Mouse (Mus musculus) MEL (cell line): ENCODE measurements around the gene Slc25a33. TPM values are rescaled to one million over a fixed set of nuclear protein-coding genes. Genes with fewer than 3 reads are reported as not detected.
A peak's percentile ranks its signal among the peaks of the same experiment; 100 is the strongest.

ENCODE experiments used
- DNase-seq: peaks from one replicate; pipeline ENCODE4 v3.0.0; 2011; ENCODE audit warnings: low read depth, low spot score
- H3K27ac ChIP-seq: 2 replicates; pipeline ENCODE4 v1.5.1; 2012; ENCODE audit warnings: low read depth, mild to moderate bottlenecking, control low read depth, low read length, moderate library complexity; ENCODE audit not compliant: control insufficient read depth
- H3K27me3 ChIP-seq, 2 experiments: fragments of 150-350 bp in 1 of 2; sonication (generic) in 1 of 2; 2 replicates each; pipeline ENCODE4 v1.6.1; 2012; ENCODE audit warnings: low read length in 2 of 2, mild to moderate bottlenecking in 2 of 2, improper control_type of control experiment in 1 of 2, moderate library complexity in 1 of 2; ENCODE audit not compliant: insufficient read depth in 2 of 2, control insufficient read depth in 1 of 2
- H3K36me3 ChIP-seq, 2 experiments: 2 replicates each; pipeline ENCODE4 v1.6.1; 2012 to 2014; ENCODE audit warnings: low read length in 2 of 2, improper control_type of control experiment in 1 of 2, inconsistent platforms in 1 of 2, mild to moderate bottlenecking in 1 of 2; ENCODE audit not compliant: insufficient read depth in 2 of 2, control insufficient read depth in 1 of 2
- H3K4me1 ChIP-seq, 2 experiments: fragments of 150-350 bp in 1 of 2; sonication (generic) in 1 of 2; 2 replicates each; pipeline ENCODE4 v1.6.1; 2012; ENCODE audit warnings: low read length in 2 of 2, improper control_type of control experiment in 1 of 2, mild to moderate bottlenecking in 1 of 2; ENCODE audit not compliant: insufficient read depth in 2 of 2, control insufficient read depth in 1 of 2
- H3K4me3 ChIP-seq, 2 experiments: fragments of 150-350 bp in 1 of 2; sonication (generic) in 1 of 2; 2 replicates each; pipeline ENCODE4 v1.5.1; 2012; ENCODE audit warnings: low read depth in 2 of 2, low read length in 2 of 2, mild to moderate bottlenecking in 2 of 2, moderate library complexity in 2 of 2, control low read depth in 1 of 2, improper control_type of control experiment in 1 of 2; ENCODE audit not compliant: control insufficient read depth in 1 of 2, insufficient read depth in 1 of 2
- H3K79me2 ChIP-seq: 2 replicates; pipeline ENCODE4 v1.6.1; 2012; ENCODE audit warnings: mild to moderate bottlenecking, low read length, moderate library complexity; ENCODE audit not compliant: control insufficient read depth, poor library complexity, insufficient read depth
- H3K9ac ChIP-seq: 2 replicates; pipeline ENCODE4 v1.6.1; 2012; ENCODE audit warnings: low read depth, mild to moderate bottlenecking, control low read depth, low read length, moderate library complexity; ENCODE audit not compliant: control insufficient read depth, poor library complexity, severe bottlenecking
- H3K9me3 ChIP-seq: fragments of 150-350 bp; sonication (generic); replicated peaks from 2 replicates; pipeline ENCODE4 v1.6.1; 2012; ENCODE audit warnings: mild to moderate bottlenecking, low read length, improper control_type of control experiment, moderate library complexity; ENCODE audit not compliant: insufficient read depth
- CHD1 ChIP-seq: IDR thresholded peaks from 2 replicates; pipeline ENCODE4 v1.6.1; 2012; ENCODE audit warnings: low read depth, mild to moderate bottlenecking, inconsistent platforms, low read length, improper control_type of control experiment
- CHD2 ChIP-seq: IDR thresholded peaks from 2 replicates; pipeline ENCODE4 v1.6.1; 2011; ENCODE audit warnings: low read length, improper control_type of control experiment
- CTCF ChIP-seq, 3 experiments: IDR thresholded peaks in 2 of 3; conservative IDR thresholded peaks in 1 of 3; 2 replicates each; pipeline ENCODE4 v1.5.1; 2011 to 2012; ENCODE audit warnings: low read length in 3 of 3, low read depth in 2 of 3, mild to moderate bottlenecking in 2 of 3, improper control_type of control experiment in 1 of 3, inconsistent platforms in 1 of 3, mixed read lengths in 1 of 3, moderate library complexity in 1 of 3; ENCODE audit not compliant: control insufficient read depth in 1 of 3, insufficient read depth in 1 of 3, poor library complexity in 1 of 3, severe bottlenecking in 1 of 3
- EP300 ChIP-seq, 2 experiments: IDR thresholded peaks; 2 replicates each; pipeline ENCODE4 v1.6.1; 2011; ENCODE audit warnings: improper control_type of control experiment in 2 of 2, low read length in 2 of 2, low read depth in 1 of 2, mild to moderate bottlenecking in 1 of 2
- ETS1 ChIP-seq: IDR thresholded peaks from 2 replicates; pipeline ENCODE4 v1.6.1; 2012; ENCODE audit warnings: low read depth, mild to moderate bottlenecking, inconsistent platforms, low read length, improper control_type of control experiment, moderate library complexity
- GATA1 ChIP-seq: IDR thresholded peaks from 2 replicates; pipeline ENCODE4 v1.6.1; 2011; ENCODE audit warnings: low read depth, low read length, improper control_type of control experiment
- HCFC1 ChIP-seq: IDR thresholded peaks from 2 replicates; pipeline ENCODE4 v1.6.1; 2012; ENCODE audit warnings: low read depth, mild to moderate bottlenecking, inconsistent platforms, low read length, improper control_type of control experiment, moderate library complexity
- MAX ChIP-seq: IDR thresholded peaks from 2 replicates; pipeline ENCODE4 v1.6.1; 2011; ENCODE audit warnings: low read length, improper control_type of control experiment
- MAZ ChIP-seq: IDR thresholded peaks from 2 replicates; pipeline ENCODE4 v1.6.1; 2012; ENCODE audit warnings: low read depth, mild to moderate bottlenecking, inconsistent platforms, low read length, improper control_type of control experiment
- NRF1 ChIP-seq: IDR thresholded peaks from 2 replicates; pipeline ENCODE4 v1.6.1; 2014; ENCODE audit warnings: low read depth, mild to moderate bottlenecking, inconsistent platforms, low read length, improper control_type of control experiment, moderate library complexity; ENCODE audit not compliant: poor library complexity, insufficient read depth, severe bottlenecking
- POLR2A ChIP-seq, 2 experiments: IDR thresholded peaks; 2 replicates each; pipeline ENCODE4 v1.6.1; 2011 to 2012; ENCODE audit warnings: low read length in 2 of 2, mild to moderate bottlenecking in 2 of 2, control low read depth in 1 of 2, improper control_type of control experiment in 1 of 2, low read depth in 1 of 2, moderate library complexity in 1 of 2; ENCODE audit not compliant: control insufficient read depth in 1 of 2, insufficient read depth in 1 of 2, poor library complexity in 1 of 2
- RAD21 ChIP-seq: IDR thresholded peaks from 2 replicates; pipeline ENCODE4 v1.6.1; 2011; ENCODE audit warnings: mild to moderate bottlenecking, low read depth, low read length, improper control_type of control experiment
- SMC3 ChIP-seq: IDR thresholded peaks from 2 replicates; pipeline ENCODE4 v1.6.1; 2011; ENCODE audit warnings: low read depth, low read length, improper control_type of control experiment
- TAL1 ChIP-seq: IDR thresholded peaks from 2 replicates; pipeline ENCODE4 v1.6.1; 2012; ENCODE audit warnings: mild to moderate bottlenecking, inconsistent platforms, low read length, moderate library complexity, mixed read lengths
- TBP ChIP-seq: IDR thresholded peaks from 2 replicates; pipeline ENCODE4 v1.8.0; 2011; ENCODE audit warnings: low read depth, low read length, improper control_type of control experiment
- UBTF ChIP-seq: IDR thresholded peaks from 2 replicates; pipeline ENCODE4 v1.6.1; 2012; ENCODE audit warnings: low read depth, mild to moderate bottlenecking, inconsistent platforms, low read length, improper control_type of control experiment, moderate library complexity, borderline replicate concordance; ENCODE audit not compliant: insufficient read depth
- USF1 ChIP-seq: IDR thresholded peaks from 2 replicates; pipeline ENCODE4 v1.6.1; 2014; ENCODE audit warnings: low read depth, mild to moderate bottlenecking, inconsistent platforms, low read length, improper control_type of control experiment, moderate library complexity
- USF2 ChIP-seq, 2 experiments: IDR thresholded peaks; 2 replicates each; pipeline ENCODE4 v1.6.1; 2011 to 2012; ENCODE audit warnings: improper control_type of control experiment in 2 of 2, low read length in 2 of 2, borderline replicate concordance in 1 of 2, inconsistent platforms in 1 of 2, low read depth in 1 of 2, mild to moderate bottlenecking in 1 of 2; ENCODE audit not compliant: insufficient read depth in 1 of 2
- polyA plus RNA-seq, 2 experiments: library from polyadenylated mRNA; stranded (reverse) in 1 of 2; unstranded in 1 of 2; fragments of >175 nt in 1 of 2; fragments of >200 nt in 1 of 2; gene quantifications; 2 replicates each; pipeline versions ENCODE4 v1.2.1 to v1.2.4; 2012; ENCODE audit warnings: low replicate concordance in 2 of 2, low read depth in 1 of 2; ENCODE audit not compliant: insufficient read length in 2 of 2, insufficient read depth in 1 of 2, missing spikeins in 1 of 2
- total RNA-seq: library from RNA; depleted of rRNA; stranded (reverse); fragments of 300-350 nt; gene quantifications from 2 replicates; pipeline ENCODE4 v1.2.3, GENCODE M21; 2012

Slc25a33 gene
- total and polyA plus RNA-seq, 3 experiments: 20.6 to 103 (median 24.8) TPM

DNA sequence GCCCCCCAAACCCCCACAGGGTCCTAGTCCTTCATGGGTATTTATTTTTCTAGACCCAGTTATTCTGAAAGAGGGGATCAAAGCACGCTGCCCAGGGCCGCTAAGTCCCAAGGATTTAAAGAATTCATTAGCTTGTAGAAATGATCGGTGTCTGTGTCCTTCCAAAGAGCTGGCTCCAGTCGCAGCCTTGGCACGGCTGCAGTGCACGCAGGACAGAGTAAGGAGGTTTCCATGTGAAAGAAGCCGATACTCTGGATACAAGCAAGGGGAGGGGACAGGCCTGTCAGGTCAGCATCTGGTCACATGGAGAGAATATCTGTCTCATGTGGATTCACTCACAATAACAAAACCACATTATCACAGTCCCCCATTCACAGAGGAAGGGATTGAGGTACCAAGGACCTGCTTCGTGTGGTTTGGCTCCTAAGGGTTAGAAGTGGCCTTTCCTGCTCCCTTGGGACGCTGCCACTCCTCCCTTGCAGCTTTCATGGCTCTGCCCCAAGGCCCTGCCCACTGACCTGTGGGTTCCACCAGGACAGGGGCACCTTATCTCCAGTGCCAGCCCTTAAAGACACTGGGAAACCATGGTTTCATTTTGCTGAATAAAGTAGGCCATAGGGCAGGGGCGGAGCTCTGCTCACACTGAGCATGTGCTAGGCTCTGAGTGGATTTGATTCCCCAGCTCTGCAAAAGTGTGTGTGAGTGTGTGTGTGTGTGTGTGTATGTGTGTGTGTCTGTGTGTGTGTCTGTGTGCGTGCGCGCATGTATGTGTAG, 15.5 kb upstream of the Slc25a33 start:
- H3K4me1 ChIP-seq: peaks cover 12 to 40% of the 10 kb centered on the region in 2 experiments
- peak overlapping the region; percentile 27; the same call in 1 of the 2 replicates for H3K9ac ChIP-seq
- H3K9me3 ChIP-seq: no peaks in the 10 kb centered on the region
- TF ChIP-seq USF2 (IDR thresholded peaks at IDR 0.05; ENCODE audit: borderline replicate concordance in 1 of 2, insufficient read depth in 1 of 2, low read depth in 1 of 2, low read length in 2 of 2): no peak
- TF ChIP-seq RAD21: no peak
- peak; percentile 69 for TF ChIP-seq NRF1
- TF ChIP-seq MAX: peak; percentile 31; the same call in 1 of the 2 replicates
- TF ChIP-seq TAL1: peak; percentile 30
- 0 out of 2 replicates have a peak, but pooled peaks have one; percentile 15 for TF ChIP-seq USF1
- TF ChIP-seq ETS1: 0 out of 2 replicates have a peak, but pooled peaks have one; percentile 18
- H3K79me2 ChIP-seq: no peaks in the 10 kb centered on the region
- H3K27me3 ChIP-seq: no peaks in the 10 kb centered on the region
- peak overlapping the region; percentile 62 for H3K27ac ChIP-seq
- H3K4me3 ChIP-seq: no peak overlapping the region
- H3K36me3 ChIP-seq: peaks cover 0 to 27% of the 10 kb centered on the region in 2 experiments; a peak in 2 of 4 replicates
- no peak for DNase-seq

DNA sequence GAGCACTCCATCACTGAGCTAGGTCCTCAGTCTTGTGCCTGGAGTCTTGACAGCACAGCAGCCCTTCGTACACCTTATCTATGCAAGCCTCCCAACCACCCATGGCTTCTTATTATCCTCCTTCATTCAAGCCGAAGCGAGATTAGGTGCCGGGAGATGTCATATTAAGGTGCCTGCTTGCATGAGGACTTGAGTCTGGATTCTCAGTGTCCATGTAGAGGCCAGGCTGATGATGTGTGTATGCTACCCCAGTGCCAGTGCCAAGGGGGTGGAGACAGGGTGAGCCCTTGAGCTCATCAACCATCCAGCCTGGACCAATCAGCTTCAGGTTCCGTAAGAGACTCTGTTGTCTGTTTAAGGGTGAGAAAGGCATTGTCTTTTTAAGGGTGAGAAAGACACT, 10.8 kb upstream of the Slc25a33 start:
- Histone ChIP-seq H3K79me2 (peaks cover 6% of the 10 kb centered on the region), H3K36me3 (peaks cover 0 to 11% of the 10 kb centered on the region in 2 experiments; a peak in 2 of 4 replicates), H3K4me3 (no peak overlapping the region; a peak in 1 of 4 replicates), H3K27me3 (no peaks in the 10 kb centered on the region), H3K27ac (no peak overlapping the region), H3K9me3 (no peaks in the 10 kb centered on the region), H3K9ac (0 out of 2 replicates have a peak overlapping the region, but pooled peaks have one; percentile 12), H3K4me1 (peaks cover 7 to 26% of the 10 kb centered on the region in 2 experiments; a peak in 3 of 4 replicates)
- no peak for DNase-seq
- TF ChIP-seq GATA1: peak; percentile 8; the same call in 1 of the 2 replicates
- no peak for TF ChIP-seq CHD1

- H3K4me3 ChIP-seq: no peak overlapping the region
- H3K79me2 ChIP-seq: peaks cover 11% of the 10 kb centered on the region
- H3K27me3 ChIP-seq: no peaks in the 10 kb centered on the region
- DNase-seq: no peak
- no peaks in the 10 kb centered on the region for H3K9me3 ChIP-seq
- no peak overlapping the region for H3K27ac ChIP-seq
- TF ChIP-seq CHD2: no peak
- no peak for TF ChIP-seq SMC3
- TF ChIP-seq TBP: no peak
- TF ChIP-seq HCFC1: no peak
- no peak for TF ChIP-seq USF1
- no peak for TF ChIP-seq CTCF (IDR thresholded peaks at IDR 0.05 in 2 of 3, conservative IDR thresholded peaks at IDR 0.05 in 1 of 3; ENCODE audit: control insufficient read depth in 1 of 3, insufficient read depth in 1 of 3, low read depth in 2 of 3, low read length in 3 of 3, poor library complexity in 1 of 3, severe bottlenecking in 1 of 3)
- TF ChIP-seq EP300 (IDR thresholded peaks at IDR 0.05; ENCODE audit: low read depth in 1 of 2, low read length in 2 of 2): no peak
- TF ChIP-seq UBTF: no peak
- no peak for TF ChIP-seq MAZ
- TF ChIP-seq POLR2A (IDR thresholded peaks at IDR 0.05; ENCODE audit: control insufficient read depth in 1 of 2, insufficient read depth in 1 of 2, low read depth in 1 of 2, low read length in 2 of 2, poor library complexity in 1 of 2): no peak
- H3K36me3 ChIP-seq: peaks cover 0 to 10% of the 10 kb centered on the region in 2 experiments; a peak in 3 of 4 replicates
- peaks cover 10 to 26% of the 10 kb centered on the region in 2 experiments for H3K4me1 ChIP-seq
- no peak overlapping the region for H3K9ac ChIP-seq
Measured at GRCm38 (mm10) chr4:149784371-149784770, 10.3 kb upstream of the Slc25a33 start.
